Mouse (Mus musculus): ENCODE measurements around the gene Chn2.

DNA sequence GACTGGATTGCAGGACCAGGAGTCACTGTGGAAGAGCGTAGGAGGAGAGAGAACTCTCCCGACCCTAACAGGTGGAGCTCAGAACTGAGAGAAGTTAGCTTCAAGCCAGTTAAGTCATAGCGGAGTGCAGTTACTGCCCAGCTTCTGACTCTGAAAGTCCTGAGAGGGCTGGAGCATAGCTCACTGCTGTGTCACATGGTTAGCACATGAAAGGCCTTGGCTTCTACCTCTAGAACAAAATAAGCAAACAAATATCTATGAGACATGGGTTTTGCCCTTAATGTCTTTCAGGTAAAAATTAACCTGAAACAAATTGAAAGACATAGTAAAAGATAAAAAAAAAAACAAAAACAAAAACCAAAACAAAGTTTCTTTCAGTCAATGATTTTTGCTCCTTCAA, 91.5 kb downstream of the Chn2 start:
- no peak for TF ChIP-seq FLI1 (IDR thresholded peaks at IDR 0.05; ENCODE audit: low read length)
- TF ChIP-seq GATA1 (IDR thresholded peaks at IDR 0.05; ENCODE audit: borderline replicate concordance, low read length): no peak
